Mouse (Mus musculus) MEL (cell line): ENCODE results near the gene Ust.

Experiments used
- CTCF ChIP-seq, 3 experiments: IDR thresholded peaks in 2 of 3; conservative IDR thresholded peaks in 1 of 3; 2 replicates each; pipeline ENCODE4 v1.5.1; 2011 to 2012; ENCODE audit warnings: low read length in 3 of 3, low read depth in 2 of 3, mild to moderate bottlenecking in 2 of 3, improper control_type of control experiment in 1 of 3, inconsistent platforms in 1 of 3, mixed read lengths in 1 of 3, moderate library complexity in 1 of 3; ENCODE audit not compliant: control insufficient read depth in 1 of 3, insufficient read depth in 1 of 3, poor library complexity in 1 of 3, severe bottlenecking in 1 of 3
- GATA1 ChIP-seq: IDR thresholded peaks from 2 replicates; pipeline ENCODE4 v1.6.1; 2011; ENCODE audit warnings: low read depth, low read length, improper control_type of control experiment
- KAT2A ChIP-seq: conservative IDR thresholded peaks from 2 replicates; pipeline ENCODE4 v1.6.1; 2012; ENCODE audit warnings: low read depth, low read length, improper control_type of control experiment, inconsistent platforms
- MAX ChIP-seq: IDR thresholded peaks from 2 replicates; pipeline ENCODE4 v1.6.1; 2011; ENCODE audit warnings: low read length, improper control_type of control experiment
- MYC ChIP-seq: IDR thresholded peaks from 2 replicates; pipeline ENCODE4 v1.6.1; 2011; ENCODE audit warnings: low read depth, mild to moderate bottlenecking, low read length, improper control_type of control experiment, moderate library complexity
- NRF1 ChIP-seq: IDR thresholded peaks from 2 replicates; pipeline ENCODE4 v1.6.1; 2014; ENCODE audit warnings: low read depth, mild to moderate bottlenecking, inconsistent platforms, low read length, improper control_type of control experiment, moderate library complexity; ENCODE audit not compliant: poor library complexity, insufficient read depth, severe bottlenecking
- POLR2A ChIP-seq, 2 experiments: IDR thresholded peaks; 2 replicates each; pipeline ENCODE4 v1.6.1; 2011 to 2012; ENCODE audit warnings: low read length in 2 of 2, mild to moderate bottlenecking in 2 of 2, control low read depth in 1 of 2, improper control_type of control experiment in 1 of 2, low read depth in 1 of 2, moderate library complexity in 1 of 2; ENCODE audit not compliant: control insufficient read depth in 1 of 2, insufficient read depth in 1 of 2, poor library complexity in 1 of 2
- POLR2AphosphoS5 ChIP-seq: IDR thresholded peaks from 2 replicates; pipeline ENCODE4 v1.6.1; 2012; ENCODE audit warnings: low read depth, borderline replicate concordance, mild to moderate bottlenecking, inconsistent platforms, low read length, moderate library complexity, mixed read lengths
- RAD21 ChIP-seq: IDR thresholded peaks from 2 replicates; pipeline ENCODE4 v1.6.1; 2011; ENCODE audit warnings: mild to moderate bottlenecking, low read depth, low read length, improper control_type of control experiment
- TAL1 ChIP-seq: IDR thresholded peaks from 2 replicates; pipeline ENCODE4 v1.6.1; 2012; ENCODE audit warnings: mild to moderate bottlenecking, inconsistent platforms, low read length, moderate library complexity, mixed read lengths
- TCF12 ChIP-seq: IDR thresholded peaks from 2 replicates; pipeline ENCODE4 v1.6.1; 2014; ENCODE audit warnings: low read depth, mild to moderate bottlenecking, inconsistent platforms, low read length, improper control_type of control experiment, moderate library complexity
- UBTF ChIP-seq: IDR thresholded peaks from 2 replicates; pipeline ENCODE4 v1.6.1; 2012; ENCODE audit warnings: low read depth, mild to moderate bottlenecking, inconsistent platforms, low read length, improper control_type of control experiment, moderate library complexity, borderline replicate concordance; ENCODE audit not compliant: insufficient read depth

GRCm38 (mm10) chr10:8468651-8469386 is 49.8 kb downstream of the Ust start:
- TF ChIP-seq POLR2A (IDR thresholded peaks at IDR 0.05; ENCODE audit: control insufficient read depth in 1 of 2, insufficient read depth in 1 of 2, low read depth in 1 of 2, low read length in 2 of 2, poor library complexity in 1 of 2) (no peak), CTCF (IDR thresholded peaks at IDR 0.05 in 2 of 3, conservative IDR thresholded peaks at IDR 0.05 in 1 of 3; ENCODE audit: control insufficient read depth in 1 of 3, insufficient read depth in 1 of 3, low read depth in 2 of 3, low read length in 3 of 3, poor library complexity in 1 of 3, severe bottlenecking in 1 of 3) (no peak), MYC (no peak), UBTF (no peak), RAD21 (no peak), MAX (no peak), GATA1 (no peak), POLR2AphosphoS5 (no peak), KAT2A (no peak), TAL1 (no peak), TCF12 (no peak), NRF1 (no peak)
